Mouse (Mus musculus) forebrain, embryonic 12.5 days (tissue): ENCODE data around the gene Hmgcl. TPM values are rescaled to one million over a fixed set of nuclear protein-coding genes. Genes with fewer than 3 reads are reported as not detected.
"Not testable (repeated sequence)": the region's sequence is repeated elsewhere in the genome, so short reads cannot be mapped to it uniquely, and the experiment has no call there.

Experiments
- ATAC-seq: fragments of 200-750 bp; cut with Nextera tagmentation; 2 replicates; pipeline ENCODE4 v1.8.0; 2017; ENCODE audit warnings: moderate TSS enrichment; ENCODE audit not compliant: low FRiP score
- H3K27ac ChIP-seq: fragments of 300-500 bp; sonication (generic); 2 replicates; pipeline ENCODE4 v1.5.1; 2016; ENCODE audit warnings: mild to moderate bottlenecking
- H3K27me3 ChIP-seq: fragments of 300-500 bp; sonication (generic); 2 replicates; pipeline ENCODE4 v1.6.1; 2016; ENCODE audit warnings: mild to moderate bottlenecking
- H3K36me3 ChIP-seq: fragments of 300-500 bp; sonication (generic); replicated peaks from 2 replicates; pipeline ENCODE4 v1.6.1; 2016; ENCODE audit warnings: mild to moderate bottlenecking
- H3K4me1 ChIP-seq: fragments of 300-500 bp; sonication (generic); 2 replicates; pipeline ENCODE4 v1.6.1; 2016
- H3K4me2 ChIP-seq: fragments of 300-500 bp; sonication (generic); 2 replicates; pipeline ENCODE4 v1.6.1; 2016; ENCODE audit warnings: mild to moderate bottlenecking, moderate library complexity
- H3K4me3 ChIP-seq: fragments of 300-500 bp; sonication (generic); replicated peaks from 2 replicates; pipeline ENCODE4 v1.5.1; 2016; ENCODE audit warnings: mild to moderate bottlenecking
- H3K9ac ChIP-seq: fragments of 300-500 bp; sonication (generic); 2 replicates; pipeline ENCODE4 v1.6.1; 2016; ENCODE audit warnings: mild to moderate bottlenecking
- H3K9me3 ChIP-seq: fragments of 300-500 bp; sonication (generic); 2 replicates; pipeline ENCODE4 v1.6.1; 2016
- WGBS: fragments of 180-500 bp; shearing (Covaris S2); methylation state at CpG from one replicate; pipeline ENCODE4 v1.1.7; 2016; 5-methylcytosine and 5-hydroxymethylcytosine counted together
- polyA plus RNA-seq: library from polyadenylated mRNA; unstranded; fragments of >200 nt; fragmentation: Nextera tagmentation; extraction: Ambion mirVana; gene quantifications from 2 replicates; pipeline ENCODE4 v1.2.1, GENCODE M21; 2016

The Hmgcl gene
- polyA plus RNA-seq, 1 experiment from 2014 or later = 55.8 TPM

DNA sequence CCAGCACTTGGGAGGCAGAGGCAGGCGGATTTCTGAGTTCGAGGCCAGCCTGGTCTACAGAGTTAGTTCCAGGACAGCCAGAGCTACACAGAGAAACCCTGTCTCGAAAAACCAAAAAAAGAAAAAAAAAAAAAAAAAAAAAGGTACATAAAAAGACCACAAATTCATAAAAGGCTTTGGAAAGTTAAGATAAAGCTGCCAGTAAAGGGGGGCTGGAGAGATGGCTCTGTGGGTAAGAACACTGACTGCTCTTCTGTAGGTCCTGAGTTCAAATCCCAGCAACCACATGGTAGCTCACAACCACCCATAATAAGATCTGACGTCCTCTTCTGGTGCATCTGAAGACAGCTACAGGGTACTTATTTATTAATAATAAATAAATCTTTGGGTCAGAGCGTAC lies 34.0 kb downstream of the Hmgcl start:
- not testable (repeated sequence) for H3K9me3 ChIP-seq, H3K4me2 ChIP-seq, H3K9ac ChIP-seq, H3K4me3 ChIP-seq, H3K27me3 ChIP-seq, H3K27ac ChIP-seq, H3K4me1 ChIP-seq, ATAC-seq
- peaks cover 73% of the 10 kb centered on the region for H3K36me3 ChIP-seq
- 96% methylated on average over 5 of the region's 5 CpGs for WGBS

DNA sequence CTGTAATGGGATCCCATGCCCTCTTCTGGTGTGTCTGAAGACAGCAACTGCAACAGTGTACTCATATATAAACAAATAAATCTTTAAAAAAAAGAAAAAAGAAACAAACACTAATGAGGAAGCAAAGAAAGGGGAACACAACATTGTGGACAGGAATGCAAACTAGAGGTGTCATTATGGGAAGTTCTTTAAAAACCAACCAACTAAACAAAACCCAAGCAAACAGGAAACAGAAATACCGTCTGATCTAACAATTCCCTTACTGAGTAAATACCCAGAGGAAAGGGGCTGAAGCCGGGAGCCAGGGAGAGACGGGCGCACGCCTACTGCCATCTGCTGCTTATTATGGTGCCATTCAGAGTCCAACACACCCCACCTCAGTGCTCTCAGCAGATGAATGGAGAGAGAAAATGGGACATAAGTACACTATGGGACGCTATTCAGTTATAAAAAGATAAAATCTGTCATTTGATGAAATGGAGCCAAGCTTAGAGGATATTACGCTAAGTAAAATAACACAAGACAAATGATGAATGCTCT lies 35.3 kb downstream of the Hmgcl start:
- H3K4me2 ChIP-seq = no peak overlapping the region
- no peaks in the 10 kb centered on the region for H3K27me3 ChIP-seq
- ATAC-seq = no peak
- H3K9me3 ChIP-seq = no peaks in the 10 kb centered on the region
- 84% methylated on average over 7 of the region's 7 CpGs for WGBS
- H3K4me1 ChIP-seq = peaks cover 13% of the 10 kb centered on the region
- peaks cover 62% of the 10 kb centered on the region for H3K36me3 ChIP-seq
- H3K4me3 ChIP-seq = no peak overlapping the region
- H3K9ac ChIP-seq = no peak overlapping the region
- H3K27ac ChIP-seq = no peak overlapping the region

DNA sequence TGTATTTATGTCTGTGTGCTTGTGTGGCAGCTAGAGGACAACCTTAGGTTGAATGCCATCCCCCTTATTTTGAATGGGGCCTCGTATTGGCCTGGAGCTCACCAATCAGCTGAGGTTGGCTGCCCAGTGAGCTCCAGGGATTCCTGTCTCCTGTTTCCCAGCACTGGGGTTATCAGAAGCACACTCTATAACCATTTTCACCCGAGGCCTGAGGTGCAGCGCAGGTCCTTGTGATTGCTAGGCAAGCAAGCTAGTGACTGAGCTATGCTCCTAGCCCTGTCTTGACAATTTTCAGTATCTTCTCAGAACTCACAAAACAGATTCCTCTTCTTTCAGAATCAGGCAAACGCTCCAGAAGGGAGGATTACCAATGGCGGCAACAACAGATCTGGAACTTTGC lies 38.3 kb downstream of the Hmgcl start:
- no peak for ATAC-seq
- no peaks in the 10 kb centered on the region for H3K27me3 ChIP-seq
- WGBS = 91% methylated on average over 5 of the region's 5 CpGs
- no peak overlapping the region for H3K4me2 ChIP-seq
- H3K27ac ChIP-seq = no peak overlapping the region
- no peak overlapping the region for H3K9ac ChIP-seq
- H3K4me1 ChIP-seq = peaks cover 13% of the 10 kb centered on the region
- H3K36me3 ChIP-seq = peaks cover 45% of the 10 kb centered on the region
- no peaks in the 10 kb centered on the region for H3K9me3 ChIP-seq
- H3K4me3 ChIP-seq = no peak overlapping the region

DNA sequence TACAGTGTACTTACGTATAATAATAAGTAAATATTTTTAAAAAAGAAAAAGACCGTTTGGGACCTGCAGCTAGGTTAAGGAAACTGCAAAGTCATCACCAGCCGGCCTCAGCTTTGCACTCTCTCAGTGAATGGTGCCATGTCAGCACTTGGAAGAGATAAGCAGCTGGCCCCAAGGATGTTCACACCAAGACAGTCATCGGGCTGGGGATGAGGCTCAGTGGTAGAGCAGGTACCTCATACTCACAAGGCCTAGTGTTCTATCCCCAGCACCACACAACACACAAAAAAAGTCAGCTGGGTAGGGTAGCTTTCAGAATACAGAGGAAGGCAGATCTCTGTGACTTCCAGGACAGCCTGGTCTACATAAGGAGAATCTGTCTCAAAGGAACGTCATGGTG lies 38.9 kb downstream of the Hmgcl start:
- Histone ChIP-seq H3K36me3 (peaks cover 45% of the 10 kb centered on the region), H3K4me2 (no peak overlapping the region), H3K9me3 (no peaks in the 10 kb centered on the region), H3K27ac (no peak overlapping the region), H3K4me3 (no peak overlapping the region), H3K27me3 (no peaks in the 10 kb centered on the region), H3K4me1 (peaks cover 13% of the 10 kb centered on the region), H3K9ac (no peak overlapping the region)
- no peak for ATAC-seq
- 94% methylated on average over 5 of the region's 5 CpGs for WGBS

GRCm38 (mm10) chr4:135985769-135986168 lies 39.5 kb downstream of the Hmgcl start:
- no peaks in the 10 kb centered on the region for H3K9me3 ChIP-seq
- WGBS = 91% methylated on average over 7 of the region's 7 CpGs
- H3K4me1 ChIP-seq = peaks cover 13% of the 10 kb centered on the region
- peak overlapping the region; percentile 76 for H3K4me2 ChIP-seq
- H3K9ac ChIP-seq = peak overlapping the region; percentile 95; the same call in 1 of the 2 replicates
- H3K27ac ChIP-seq = no peak overlapping the region
- peak overlapping the region; percentile 95 for H3K4me3 ChIP-seq
- ATAC-seq = no peak
- peaks cover 41% of the 10 kb centered on the region for H3K36me3 ChIP-seq
- H3K27me3 ChIP-seq = no peaks in the 10 kb centered on the region

DNA sequence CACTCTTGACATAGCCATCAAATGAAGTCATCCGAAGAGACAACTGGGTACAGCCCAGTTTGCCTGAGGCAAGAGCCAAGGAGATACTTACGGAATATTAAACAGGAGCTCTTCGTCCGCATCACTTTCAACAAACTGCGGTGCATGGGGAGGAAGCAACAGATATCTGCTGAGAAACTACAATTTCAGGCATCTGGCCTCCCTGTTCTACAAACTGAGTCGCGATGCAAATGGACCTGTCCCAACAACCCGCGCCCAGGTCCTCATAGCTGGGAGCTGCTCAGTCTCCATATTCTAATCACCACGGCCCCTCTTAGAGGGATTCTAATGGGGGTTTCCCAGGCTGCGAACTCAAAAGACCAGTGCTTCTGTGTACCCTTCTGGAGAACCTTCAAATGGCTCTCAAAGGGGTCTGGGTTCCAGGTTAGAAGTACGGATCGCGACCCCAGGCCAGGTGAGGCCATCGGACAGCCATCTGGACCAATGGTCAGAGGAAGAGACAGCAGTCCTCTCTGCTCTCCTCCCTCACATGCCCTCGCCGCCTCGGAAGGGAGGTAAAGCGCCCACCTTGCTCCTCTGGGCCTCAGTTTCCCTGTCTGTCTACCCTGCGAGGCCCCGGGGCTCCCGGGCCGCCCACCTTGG lies 40.2 kb downstream of the Hmgcl start:
- no peaks in the 10 kb centered on the region for H3K27me3 ChIP-seq
- H3K9me3 ChIP-seq = no peaks in the 10 kb centered on the region
- peak overlapping the region; percentile 86 for H3K27ac ChIP-seq
- peak overlapping the region; percentile 76 for H3K4me2 ChIP-seq
- H3K4me1 ChIP-seq = peaks cover 13% of the 10 kb centered on the region
- ATAC-seq = peak; percentile 6; the same call in 1 of the 2 replicates
- peaks cover 35% of the 10 kb centered on the region for H3K36me3 ChIP-seq
- 11% methylated on average over 22 of the region's 23 CpGs for WGBS
- H3K4me3 ChIP-seq = peak overlapping the region; percentile 95
- peak overlapping the region; percentile 95 for H3K9ac ChIP-seq

- Histone ChIP-seq H3K4me1 (peaks cover 13% of the 10 kb centered on the region), H3K4me3 (peak within 1 kb of the TSS; percentile 95), H3K36me3 (peaks cover 32% of the 10 kb centered on the region), H3K27me3 (no peaks in the 10 kb centered on the region), H3K9ac (peak within 1 kb of the TSS; percentile 95), H3K9me3 (no peaks in the 10 kb centered on the region), H3K27ac (peak within 1 kb of the TSS; percentile 86), H3K4me2 (peak within 1 kb of the TSS; percentile 76)
- WGBS = under 1% methylated on average over 81 of the region's 81 CpGs
- peak; percentile 95 for ATAC-seq
Measured at GRCm38 (mm10) chr4:135986943-135987710, 40.9 kb downstream of the Hmgcl start, which contains the start of gene Pithd1. Pithd1 (minus strand) TSS chr4:135987264.

- H3K9ac ChIP-seq = peak overlapping the region; percentile 95; the same call in 1 of the 2 replicates
- H3K9me3 ChIP-seq = no peaks in the 10 kb centered on the region
- H3K27ac ChIP-seq = no peak overlapping the region
- H3K27me3 ChIP-seq = no peaks in the 10 kb centered on the region
- peak overlapping the region; percentile 76 for H3K4me2 ChIP-seq
- H3K4me1 ChIP-seq = peaks cover 13% of the 10 kb centered on the region
- 67% methylated on average over 9 of the region's 9 CpGs for WGBS
- H3K36me3 ChIP-seq = peaks cover 27% of the 10 kb centered on the region
- ATAC-seq = no peak
- peak overlapping the region; percentile 95 for H3K4me3 ChIP-seq
Measured at GRCm38 (mm10) chr4:135987714-135988113, 41.5 kb downstream of the Hmgcl start.

DNA sequence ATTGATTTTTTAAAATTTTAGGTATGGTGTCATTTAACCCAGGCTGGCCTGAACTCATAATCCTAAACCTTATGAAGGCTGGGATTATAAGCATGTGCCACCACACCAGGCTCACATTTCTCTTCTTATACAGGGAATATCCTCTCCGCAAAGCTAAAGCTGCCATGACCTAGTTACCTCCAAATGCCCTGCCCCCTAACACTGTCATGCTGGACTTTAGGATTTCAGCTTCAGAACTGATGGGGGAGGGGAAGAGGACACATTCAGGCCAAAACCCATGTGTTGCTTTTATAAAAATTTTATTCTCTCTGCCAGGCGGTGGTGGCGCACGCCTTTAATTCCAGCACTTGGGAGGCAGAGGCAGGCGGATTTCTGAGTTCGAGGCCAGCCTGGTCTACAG lies 47.7 kb downstream of the Hmgcl start:
- no peak for ATAC-seq
- no peak overlapping the region for H3K27ac ChIP-seq
- no peaks in the 10 kb centered on the region for H3K36me3 ChIP-seq
- no peak overlapping the region for H3K4me3 ChIP-seq
- H3K4me2 ChIP-seq = no peak overlapping the region
- no peaks in the 10 kb centered on the region for H3K27me3 ChIP-seq
- 96% methylated on average over 6 of the region's 6 CpGs for WGBS
- H3K4me1 ChIP-seq = no peaks in the 10 kb centered on the region
- H3K9ac ChIP-seq = no peak overlapping the region
- H3K9me3 ChIP-seq = peaks cover 9% of the 10 kb centered on the region

DNA sequence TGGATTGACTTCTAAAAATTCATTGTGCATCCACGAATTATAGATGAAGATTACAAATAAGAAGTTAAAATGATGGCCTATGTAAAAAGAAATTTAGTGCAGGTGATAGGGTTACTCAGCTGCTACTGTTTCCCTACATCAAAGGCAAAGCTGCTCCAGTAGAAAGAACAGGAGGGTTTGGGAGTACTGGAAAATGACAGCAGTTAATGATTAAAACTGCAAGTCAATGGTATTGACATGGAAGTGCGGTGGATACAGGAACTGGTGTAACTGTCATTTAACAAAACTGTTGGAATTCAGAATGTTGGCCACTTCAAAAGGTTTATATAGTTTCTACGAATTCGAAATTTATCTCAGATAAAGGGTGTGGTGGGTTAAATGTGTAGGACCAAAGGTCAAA lies 48.9 kb downstream of the Hmgcl start:
- Histone ChIP-seq H3K9ac (no peak overlapping the region), H3K27ac (no peak overlapping the region), H3K4me2 (no peak overlapping the region), H3K4me3 (no peak overlapping the region), H3K27me3 (no peaks in the 10 kb centered on the region), H3K4me1 (no peaks in the 10 kb centered on the region), H3K36me3 (no peaks in the 10 kb centered on the region), H3K9me3 (peaks cover 9% of the 10 kb centered on the region)
- ATAC-seq = no peak
- WGBS = 86% methylated on average over 4 of the region's 4 CpGs

DNA sequence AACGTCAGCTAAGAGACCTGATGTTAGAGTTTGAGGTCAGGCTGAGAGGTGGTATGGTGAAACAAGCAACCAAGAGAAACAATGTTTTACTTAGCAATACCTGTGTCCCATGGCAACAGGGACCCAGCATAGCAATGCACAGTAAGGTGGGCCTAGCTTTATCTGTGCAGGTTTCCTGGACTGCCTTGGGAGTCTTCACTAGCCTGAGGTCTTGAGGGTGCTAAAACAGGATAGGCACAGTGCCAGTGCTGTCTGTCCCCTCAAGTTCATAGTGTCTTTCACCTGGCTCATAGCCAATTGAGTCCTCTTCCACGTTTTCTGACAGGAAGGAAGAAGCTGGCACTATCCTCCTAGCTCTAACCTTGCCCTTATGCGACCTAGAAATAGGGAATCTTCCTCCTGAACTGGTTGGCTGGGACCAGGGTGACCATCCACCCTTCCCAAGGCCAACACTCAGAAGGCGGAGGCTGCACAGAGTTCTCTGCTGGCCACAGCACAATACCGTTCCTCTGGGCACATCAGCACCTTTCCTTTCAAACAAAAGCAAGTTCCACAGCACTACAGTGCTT lies 57.9 kb downstream of the Hmgcl start:
- Histone ChIP-seq H3K9ac (no peak overlapping the region), H3K4me1 (no peaks in the 10 kb centered on the region), H3K4me2 (no peak overlapping the region), H3K27me3 (no peaks in the 10 kb centered on the region), H3K4me3 (no peak overlapping the region), H3K27ac (no peak overlapping the region), H3K36me3 (peaks cover 70% of the 10 kb centered on the region), H3K9me3 (no peaks in the 10 kb centered on the region)
- WGBS = 90% methylated on average over 5 of the region's 5 CpGs
- ATAC-seq = no peak

GRCm38 (mm10) chr4:136004921-136005320 lies 58.7 kb downstream of the Hmgcl start:
- H3K4me1 ChIP-seq = no peaks in the 10 kb centered on the region
- no peaks in the 10 kb centered on the region for H3K9me3 ChIP-seq
- no peak overlapping the region for H3K9ac ChIP-seq
- 95% methylated on average over 2 of the region's 2 CpGs for WGBS
- H3K4me3 ChIP-seq = no peak overlapping the region
- H3K4me2 ChIP-seq = no peak overlapping the region
- ATAC-seq = no peak
- H3K36me3 ChIP-seq = peaks cover 77% of the 10 kb centered on the region
- H3K27me3 ChIP-seq = no peaks in the 10 kb centered on the region
- no peak overlapping the region for H3K27ac ChIP-seq
